Mouse (Mus musculus): ENCODE measurements around the gene Nlgn1. TPM values are rescaled to one million over a fixed set of nuclear protein-coding genes. Genes with fewer than 3 reads are reported as not detected.

Gene Nlgn1
- total RNA-seq, 2 experiments from 2014 or later = 105 to 106 TPM

DNA sequence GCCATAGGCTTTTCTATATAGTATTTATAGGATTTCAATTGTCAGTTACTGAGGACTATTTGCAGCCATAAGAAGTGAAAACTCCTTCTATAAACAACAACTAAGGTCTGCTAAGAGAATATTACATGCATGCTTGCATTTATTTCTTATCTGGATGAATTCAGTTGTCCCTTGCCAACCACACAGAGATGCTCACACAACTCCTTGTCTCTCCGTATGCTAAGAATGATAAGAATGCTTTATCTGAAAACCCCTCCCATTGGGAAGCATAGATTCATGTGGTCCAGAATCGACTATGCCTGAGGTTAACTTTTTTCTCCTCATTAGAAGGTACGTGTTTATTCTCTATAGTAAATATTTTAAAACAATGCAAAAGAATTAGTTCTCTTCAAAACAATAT lies 108.8 kb downstream of the Nlgn1 start:
- intact Hi-C loops (cut with DNase I) = no loop called here
- no peak for DNase-seq (ENCODE audit: low spot score in 2 of 2)

DNA sequence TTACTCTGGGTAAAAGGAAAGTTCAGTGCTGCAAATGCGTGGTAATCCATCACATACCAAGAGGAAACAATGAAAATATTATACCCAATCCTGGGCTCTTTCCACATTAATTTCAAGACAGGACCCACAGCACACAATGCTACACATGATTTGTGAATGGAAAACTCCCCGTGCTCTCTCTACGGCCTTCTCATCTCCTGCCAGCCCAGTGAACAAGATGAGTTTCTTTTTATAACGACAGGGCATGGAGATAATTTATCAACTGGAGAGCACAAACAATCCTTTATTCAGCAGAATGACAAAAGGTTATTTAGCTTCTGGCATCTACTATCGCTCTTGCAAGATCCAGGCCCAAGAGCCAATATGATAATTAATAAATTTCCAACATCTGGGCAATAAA lies 116.0 kb downstream of the Nlgn1 start:
- intact Hi-C loops (cut with DNase I) = no loop called here
- DNase-seq (ENCODE audit: low spot score in 2 of 2) = no peak

GRCm38 (mm10) chr3:26202702-26203101 lies 129.6 kb downstream of the Nlgn1 start:
- DNase-seq (ENCODE audit: low spot score in 2 of 2) = no peak

GRCm38 (mm10) chr3:26201410-26201809 lies 130.8 kb downstream of the Nlgn1 start:
- intact Hi-C loops (cut with DNase I) = no loop called here
- DNase-seq (ENCODE audit: low spot score in 2 of 2) = no peak

More at GRCm38 (mm10) chr3:26202702-26203101, 129.6 kb downstream of the Nlgn1 start:
- intact Hi-C loops (cut with DNase I) = no loop called here

GRCm38 (mm10) chr3:26194970-26195369 lies 137.3 kb downstream of the Nlgn1 start:
- no peak for DNase-seq (ENCODE audit: low spot score in 2 of 2)
- intact Hi-C loops (cut with DNase I) = no loop called here

- intact Hi-C loops (cut with DNase I) = no loop called here
- DNase-seq (ENCODE audit: low spot score in 2 of 2) = no peak
These were observed 151.2 kb downstream of the Nlgn1 start for GRCm38 (mm10) chr3:26181013-26181412.

DNA sequence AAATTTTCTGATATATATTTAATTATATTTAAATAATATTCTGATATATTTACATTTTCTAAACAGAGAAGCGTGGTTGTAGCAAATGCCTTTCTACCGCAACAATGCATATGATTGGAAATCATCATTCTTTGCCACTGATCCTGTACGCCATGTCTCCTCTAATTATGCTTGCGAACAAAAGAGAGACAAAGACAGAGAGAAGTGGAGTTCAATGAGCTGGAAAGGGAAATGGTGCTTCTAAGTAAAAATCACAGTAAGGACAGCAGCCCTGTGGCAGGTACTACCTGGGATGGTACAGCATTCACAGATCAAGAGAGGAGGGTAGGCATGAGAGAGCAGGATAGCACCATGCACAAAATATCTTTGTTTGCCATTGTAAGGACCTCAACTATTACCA lies 156.9 kb downstream of the Nlgn1 start:
- intact Hi-C loops (cut with DNase I) = no loop called here

DNA sequence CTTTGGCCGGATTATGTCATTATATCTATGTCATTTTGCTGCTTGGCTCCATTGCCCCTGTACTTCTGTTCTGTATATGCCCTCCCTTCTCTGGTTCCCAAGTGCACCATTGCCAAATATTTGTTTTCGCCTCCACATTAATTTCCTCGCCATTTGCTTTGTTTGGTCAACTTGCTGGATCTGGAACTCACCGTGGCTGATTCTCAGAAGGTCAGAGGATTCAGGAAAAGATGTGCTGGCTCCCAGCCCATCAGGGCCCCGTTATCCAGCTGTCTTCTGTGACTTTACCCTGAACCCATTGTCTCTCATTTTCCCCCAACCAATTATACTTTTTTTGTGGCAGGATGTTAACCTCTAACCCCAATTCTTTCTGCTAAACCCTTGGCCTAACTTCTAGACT lies 158.0 kb downstream of the Nlgn1 start:
- intact Hi-C loops (cut with DNase I) = no loop called here
- DNase-seq (ENCODE audit: low spot score in 2 of 2) = no peak

More for the DNA sequence above, 156.9 kb downstream of the Nlgn1 start:
- no peak for DNase-seq (ENCODE audit: low spot score in 2 of 2)

GRCm38 (mm10) chr3:26173613-26174012 lies 158.6 kb downstream of the Nlgn1 start:
- no peak for DNase-seq (ENCODE audit: low spot score in 2 of 2)

DNA sequence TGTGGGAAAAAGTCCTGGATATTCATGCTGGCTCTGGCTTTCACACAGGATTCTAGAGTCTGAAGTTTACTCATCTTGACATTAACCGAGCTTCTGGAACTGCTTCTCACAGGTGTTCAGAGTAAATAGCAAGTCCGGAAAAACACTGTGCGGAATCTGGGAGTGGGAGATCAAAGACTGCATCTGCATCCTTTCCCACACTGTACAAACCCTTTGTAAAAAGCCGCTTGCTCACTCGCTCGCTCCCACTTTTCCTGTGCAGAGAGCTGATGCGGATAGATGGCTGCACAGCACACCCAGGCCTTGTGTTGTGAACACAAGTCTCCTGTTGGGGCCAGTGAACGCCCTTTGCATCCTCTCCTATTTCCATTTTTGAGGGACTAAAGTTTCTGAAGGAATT lies 165.5 kb downstream of the Nlgn1 start:
- intact Hi-C loops (cut with DNase I) = no loop called here
- no peak for DNase-seq (ENCODE audit: low spot score in 2 of 2)

More at GRCm38 (mm10) chr3:26173613-26174012, 158.6 kb downstream of the Nlgn1 start:
- intact Hi-C loops (cut with DNase I) = no loop called here

GRCm38 (mm10) chr3:26153782-26154181 lies 178.5 kb downstream of the Nlgn1 start:
- DNase-seq (ENCODE audit: low spot score in 2 of 2) = peak; percentile 59 to 82
- intact Hi-C loops (cut with DNase I) = loop anchor here (5.0 to 10.0 kb wide), 2 partner anchors 151 to 1009 kb away; partner anchors contain the start of gene Naaladl2

DNA sequence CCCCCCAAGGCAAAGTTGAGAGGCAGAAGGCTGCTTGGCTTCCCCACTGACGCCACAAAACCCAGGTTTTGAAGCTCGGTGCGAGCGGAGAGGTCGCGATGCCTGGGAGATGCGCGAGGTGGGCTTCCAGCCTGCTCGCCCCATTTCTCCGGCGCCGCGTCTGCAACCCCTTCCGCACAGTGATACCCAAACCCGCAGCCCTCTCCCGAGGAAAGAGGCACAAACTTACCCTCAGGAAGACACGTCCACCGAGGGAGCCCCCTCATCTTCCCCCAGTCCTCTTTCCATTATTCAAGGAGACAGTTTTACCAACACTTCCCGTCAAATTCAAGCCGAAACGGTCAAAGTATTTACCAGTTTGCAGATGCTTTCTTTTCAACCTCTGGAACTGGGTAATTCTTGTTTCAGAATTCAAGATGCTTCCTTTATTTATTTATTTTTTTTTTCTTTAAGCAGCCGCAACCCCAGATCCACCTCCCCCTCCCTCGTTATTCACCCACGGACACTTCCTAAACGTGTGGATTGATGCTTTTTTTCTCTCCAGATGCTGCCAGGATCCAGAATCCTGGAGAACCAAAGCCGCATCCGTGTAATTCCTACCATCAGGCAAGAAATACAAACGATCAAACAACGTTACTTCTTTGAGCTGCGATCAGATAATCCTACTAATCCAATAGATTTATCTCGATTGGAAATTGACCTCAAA lies 179.1 kb downstream of the Nlgn1 start:
- intact Hi-C loops (cut with DNase I) = loop anchor here (5.0 to 10.0 kb wide), 2 partner anchors 151 to 1008 kb away; partner anchors contain the start of gene Naaladl2
- peak; percentile 28 to 41 for DNase-seq (ENCODE audit: low spot score in 2 of 2)

DNA sequence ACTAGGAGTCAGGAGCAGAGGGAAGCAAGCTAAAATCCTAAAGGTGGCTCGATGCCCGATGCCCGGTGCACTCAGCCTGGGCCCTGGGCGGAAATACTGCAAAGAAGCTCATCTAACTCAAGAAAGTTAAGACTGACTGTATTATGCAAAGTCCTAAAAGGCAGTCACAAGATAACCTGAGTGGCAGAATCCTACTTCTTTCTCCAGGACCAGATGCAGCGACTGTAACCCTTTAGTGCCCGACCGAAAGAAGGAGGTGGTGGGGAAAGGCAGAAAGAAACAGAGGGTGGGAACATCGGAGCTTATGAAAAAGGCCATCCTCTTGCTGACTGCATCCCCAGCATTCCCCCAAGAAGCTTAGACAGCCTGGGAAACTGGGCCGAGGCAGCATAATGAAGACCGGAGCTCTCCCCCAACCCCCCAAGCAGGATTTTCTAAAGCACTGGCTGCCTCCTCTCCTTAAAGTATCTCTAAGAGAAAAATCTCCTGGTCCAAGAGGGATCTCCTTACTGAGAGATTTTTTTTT lies 179.7 kb downstream of the Nlgn1 start:
- peak; percentile 38 to 39 for DNase-seq (ENCODE audit: low spot score in 2 of 2)
- intact Hi-C loops (cut with DNase I) = loop anchor here (5.0 to 10.0 kb wide), 2 partner anchors 150 to 1008 kb away; partner anchors contain the start of gene Naaladl2

GRCm38 (mm10) chr3:26151351-26152020 lies 180.8 kb downstream of the Nlgn1 start:
- intact Hi-C loops (cut with DNase I) = loop anchor here (2.0 to 10.0 kb wide), 3 partner anchors 57 to 1007 kb away; partner anchors contain the start of gene Naaladl2
- no peak for DNase-seq (ENCODE audit: low spot score in 2 of 2)

DNA sequence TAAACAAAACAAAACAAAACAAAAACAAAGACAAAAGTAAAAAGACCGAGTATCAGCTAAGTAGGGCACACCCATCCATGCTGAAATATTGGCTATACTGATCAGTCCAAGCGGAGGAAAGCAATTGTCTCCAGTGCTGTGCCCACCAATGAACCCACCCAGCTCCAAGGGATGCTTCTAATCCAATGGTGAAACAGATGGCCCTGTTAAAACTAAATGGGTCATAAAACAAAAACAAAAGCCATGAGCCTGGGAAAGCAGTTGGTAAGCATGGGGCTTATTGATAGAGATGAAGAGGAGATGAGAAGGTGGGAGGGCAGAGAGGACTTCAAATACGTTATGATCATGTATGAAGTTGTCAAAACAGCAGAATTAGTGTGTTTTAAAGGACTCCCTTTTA lies 186.1 kb downstream of the Nlgn1 start:
- DNase-seq (ENCODE audit: low spot score in 2 of 2) = no peak
- intact Hi-C loops (cut with DNase I) = no loop called here

GRCm38 (mm10) chr3:26145441-26145840 lies 186.8 kb downstream of the Nlgn1 start:
- intact Hi-C loops (cut with DNase I) = no loop called here
- DNase-seq (ENCODE audit: low spot score in 2 of 2) = no peak

DNA sequence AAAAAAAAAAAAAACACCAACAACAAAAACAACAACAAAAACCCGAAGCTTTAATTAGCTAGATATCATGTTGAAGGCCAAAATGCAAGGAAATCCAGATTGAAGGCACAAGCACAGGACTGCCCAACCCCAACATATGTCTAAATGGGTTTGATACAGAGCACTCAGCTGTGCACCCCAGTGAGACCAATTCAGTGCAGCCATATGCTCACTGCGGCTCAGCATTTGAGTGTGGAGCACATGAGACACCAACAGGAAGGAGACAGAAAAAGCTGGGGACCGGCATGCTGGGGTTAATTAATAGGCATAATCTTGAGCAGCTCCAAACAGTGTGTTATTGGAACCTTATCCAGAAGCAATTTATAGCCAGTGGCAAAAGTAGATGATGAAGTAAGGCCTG lies 190.7 kb downstream of the Nlgn1 start:
- no peak for DNase-seq (ENCODE audit: low spot score in 2 of 2)

DNA sequence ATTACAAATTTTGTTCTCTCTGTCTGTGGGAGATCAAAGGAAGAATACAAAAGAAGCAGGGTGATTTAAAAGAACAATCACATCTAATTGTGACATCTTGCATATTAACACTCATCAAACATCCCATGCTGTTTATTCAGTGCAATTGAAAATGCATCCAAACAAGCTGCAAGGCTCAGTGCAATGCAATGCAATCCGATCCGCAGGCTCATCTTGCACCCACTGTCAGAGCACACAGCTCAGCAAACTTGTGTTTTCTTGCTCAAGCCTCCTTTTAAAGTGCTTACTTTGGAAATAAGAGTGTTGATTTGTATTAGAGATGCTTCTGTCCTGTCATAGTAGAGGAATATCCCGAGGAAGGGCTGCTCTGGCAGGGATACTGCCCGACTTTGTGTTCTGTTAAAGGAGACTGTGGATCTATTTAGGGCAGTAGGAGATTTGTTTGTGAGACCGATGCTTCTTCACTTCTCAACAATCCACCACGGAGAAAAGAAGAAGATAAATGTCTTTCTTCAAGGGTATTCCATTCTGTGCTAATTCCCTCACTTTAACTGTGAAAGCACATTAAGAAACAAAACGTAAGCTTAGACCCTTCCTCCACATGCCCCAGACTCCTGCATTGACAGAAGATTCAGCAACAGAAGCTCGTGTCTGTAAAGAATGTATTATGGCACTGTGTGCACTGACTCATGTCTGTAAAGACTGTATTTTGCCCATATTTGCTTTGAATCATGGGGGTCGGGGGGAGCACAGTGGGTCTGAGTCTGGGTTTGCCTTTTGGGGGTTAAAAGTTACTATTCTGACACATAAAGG lies 197.2 kb downstream of the Nlgn1 start:
- no peak for DNase-seq (ENCODE audit: low spot score in 2 of 2)
- intact Hi-C loops (cut with DNase I) = no loop called here

More for the DNA sequence above, 190.7 kb downstream of the Nlgn1 start:
- intact Hi-C loops (cut with DNase I) = no loop called here

GRCm38 (mm10) chr3:26130919-26131318 lies 201.3 kb downstream of the Nlgn1 start:
- intact Hi-C loops (cut with DNase I) = no loop called here
- no peak for DNase-seq (ENCODE audit: low spot score in 2 of 2)

GRCm38 (mm10) chr3:26129455-26129854 lies 202.8 kb downstream of the Nlgn1 start:
- intact Hi-C loops (cut with DNase I) = no loop called here
- no peak for DNase-seq (ENCODE audit: low spot score in 2 of 2)

Measured in left cerebral cortex, postnatal 14 days (tissue).